Comparison of ENCODE assay signal across 35 mouse cellular contexts in genomic region chr5:103705331-103705730, GRCm38 (mm10). TPM values are rescaled to one million over a fixed set of nuclear protein-coding genes. Genes with fewer than 3 reads are reported as not detected.
DNase-seq lines count a peak whose midpoint lies in the region; TF ChIP-seq lines count a peak whose summit lies in the region.
"Had no signal": no experiment of that assay in that cellular context is flagged by ENCODE, and none has a peak within 500 bp of the region (broad histone marks: within the 10 kb centered on the region; RNA-seq: fewer than 3 reads in every experiment).

No protein-coding gene starts in this region.

- intact Hi-C loops in gastrocnemius, adult 2 months (cut with DNase I): no loop called here
- intact Hi-C loops in gastrocnemius, postnatal 36 days (cut with DNase I): no loop called here

- 88% methylated on average over 4 of the region's 4 CpGs for WGBS in macrophage (ENCODE audit: missing documents)

- no peaks in the 10 kb centered on the region for H3K36me3 ChIP-seq in macrophage (ENCODE audit: inconsistent target)
- H3K36me3 ChIP-seq: embryonic facial prominence, embryonic 10.5 days; embryonic facial prominence, embryonic 13.5 days; forebrain, embryonic 12.5 days; forebrain, embryonic 15.5 days; G1E; heart, embryonic 10.5 days; heart, embryonic 13.5 days had no signal

- H3K27ac ChIP-seq in gastrocnemius, adult 2 months: peak overlapping the region; percentile 75; the same call in 1 of the 2 replicates
- H3K27ac ChIP-seq in macrophage: peak overlapping the region; percentile 69
- H3K27ac ChIP-seq: embryonic facial prominence, embryonic 10.5 days; embryonic facial prominence, embryonic 13.5 days; forebrain, embryonic 12.5 days; forebrain, embryonic 15.5 days; heart, adult 2 months; heart, embryonic 10.5 days; heart, embryonic 13.5 days; hindbrain, embryonic 14.5 days; hindbrain, postnatal 0 days had no signal

- H3K4me3 ChIP-seq in gastrocnemius, adult 2 months: no peak overlapping the region
- H3K4me3 ChIP-seq in macrophage (ENCODE audit: inconsistent target): no peak overlapping the region
- H3K4me3 ChIP-seq: embryonic facial prominence, embryonic 10.5 days; embryonic facial prominence, embryonic 13.5 days; erythroblast, embryonic 14.5 days; forebrain, embryonic 12.5 days; forebrain, embryonic 15.5 days; heart, adult 2 months; heart, embryonic 10.5 days; heart, embryonic 13.5 days had no signal

- TF ChIP-seq CTCF in gastrocnemius, adult 2 months (IDR thresholded peaks at IDR 0.05): no peak

- DNase-seq in gastrocnemius, adult 2 months: no peak
- no peak for DNase-seq in gastrocnemius, postnatal 36 days
- peak; percentile 66 for DNase-seq in R1 (ENCODE audit: low read depth, low spot score)
- DNase-seq in cerebellum, postnatal 10 days: no peak
- DNase-seq in layer of hippocampus, adult 11-12 months (ENCODE audit: low spot score): no peak
- DNase-seq in heart, adult 11 months: no peak
- DNase-seq: adrenal gland, adult 8-10 months; adrenal gland, postnatal 36 days; cerebellum, adult 11 months; cerebellum, adult 2 months; cerebellum, adult 9-11 months; cerebellum, postnatal 36 days; embryo, embryonic 11 days; gastrocnemius, postnatal 10 days; heart, adult 2 months; heart, postnatal 14 days; heart, postnatal 4 days had no signal

- H3K79me2 ChIP-seq in macrophage (ENCODE audit: inconsistent target): peaks cover 97% of the 10 kb centered on the region

RNA-seq across cellular contexts. Expression of gene Aff1, which starts 13.2 kb away (rescaled TPM):
- 10 to 100 TPM; 46.7 to 52.8 TPM for total RNA-seq in gastrocnemius, adult 2 months (2021)
- total RNA-seq in gastrocnemius, postnatal 36 days (2021): 10 to 100 TPM; 30.1 to 39.8 TPM
- 100 to 1,000 TPM; 203 to 938 (median 276) TPM for total RNA-seq in macrophage (2018; cell fraction: chromatin; rRNA removed)
- total RNA-seq in macrophage (2018; cell fraction: cytosol; rRNA removed): 100 to 1,000 TPM in 8 of 26 experiments, 10 to 100 TPM in 18; 80.4 to 132 (median 93.2) TPM
- 100 to 1,000 TPM; 134 to 711 (median 191) TPM for total RNA-seq in macrophage (2018; cell fraction: nucleus; rRNA removed)
- polyA plus RNA-seq in macrophage (2018): 46.6 to 51.5 TPM (median 46.7 TPM) in 3 replicates

RNA-seq across cellular contexts. Expression of gene 1700016H13Rik, which starts 49.5 kb away (rescaled TPM):
- total RNA-seq in gastrocnemius, adult 2 months (2021): under 1 TPM; 0.50 to 0.94 TPM
- total RNA-seq in gastrocnemius, postnatal 36 days (2021): under 1 TPM; 0.22 to 0.59 TPM
- total RNA-seq in macrophage (2018; cell fraction: chromatin; rRNA removed): not detected
- total RNA-seq in macrophage (2018; cell fraction: cytosol; rRNA removed): under 1 TPM in 4 of 26 experiments, not detected in 22; 0.09 to 0.15 (median 0.12) TPM
- total RNA-seq in macrophage (2018; cell fraction: nucleus; rRNA removed): not detected
- not detected in 3 replicates for polyA plus RNA-seq in macrophage (2018)
- total RNA-seq: adrenal gland, adult 8-10 months; adrenal gland, postnatal 36 days; G1E; gastrocnemius, postnatal 4 days; heart, adult 2 months; heart, postnatal 14 days had no signal
- polyA plus RNA-seq: activated CD4-positive, CD25-positive, alpha-beta regulatory T cell, adult 4 months; cerebellum, adult 2 months; cortical plate, adult 2 months; erythroblast, embryonic 14.5 days; forebrain, embryonic 12.5 days; G1E; heart, embryonic 10.5 days; hindbrain, embryonic 11.5 days; hindbrain, postnatal 0 days; inflammation-experienced regulatory T-cells, adult 6 months; intestine, embryonic 16.5 days; Patski had no signal
